Mouse (Mus musculus) megakaryocyte, embryonic 14.5 days (primary cell): ENCODE measurements around the gene Pon3. TPM values are rescaled to one million over a fixed set of nuclear protein-coding genes. Genes with fewer than 3 reads are reported as not detected.

Source experiments
- H3K27me3 ChIP-seq: replicated peaks from 2 replicates; pipeline ENCODE3; 2012; ENCODE audit warnings: inconsistent platforms
- H3K36me3 ChIP-seq: replicated peaks from 2 replicates; pipeline ENCODE3; 2012; ENCODE audit warnings: low read length, inconsistent platforms, mixed read lengths
- H3K4me1 ChIP-seq: 2 replicates; pipeline ENCODE4 v1.6.1; 2012; ENCODE audit warnings: inconsistent platforms
- H3K4me3 ChIP-seq: replicated peaks from 2 replicates; pipeline ENCODE3; 2012; ENCODE audit warnings: moderate library complexity, mild to moderate bottlenecking, inconsistent platforms
- H3K9me3 ChIP-seq: 2 replicates; pipeline ENCODE4 v1.6.1; 2012; ENCODE audit warnings: inconsistent platforms
- FLI1 ChIP-seq: IDR thresholded peaks from 2 replicates; pipeline ENCODE4 v1.6.1; 2012; ENCODE audit warnings: low read length, inconsistent platforms, mixed read lengths
- GATA1 ChIP-seq: IDR thresholded peaks from 3 replicates; pipeline ENCODE4 v1.6.1; 2012; ENCODE audit warnings: mixed read lengths, low read length, inconsistent platforms, borderline replicate concordance
- polyA plus RNA-seq: library from polyadenylated mRNA; stranded (reverse); fragments of >175 nt; gene quantifications from 2 replicates; pipeline ENCODE4 v1.2.3, GENCODE M21; 2012; ENCODE audit warnings: low replicate concordance; ENCODE audit not compliant: insufficient read depth

The Pon3 gene
- polyA plus RNA-seq, 1 experiment: 2.2 TPM

- TF ChIP-seq FLI1: no peak
- Histone ChIP-seq H3K4me1 (peaks cover 88% of the 10 kb centered on the region), H3K4me3 (no peak overlapping the region), H3K27me3 (no peaks in the 10 kb centered on the region), H3K9me3 (no peaks in the 10 kb centered on the region), H3K36me3 (peaks cover 78% of the 10 kb centered on the region)
These were observed 35.4 kb upstream of the Pon3 start for GRCm38 (mm10) chr6:5291450-5291849.

- Histone ChIP-seq H3K27me3 (no peaks in the 10 kb centered on the region), H3K9me3 (no peaks in the 10 kb centered on the region), H3K4me1 (peaks cover 56% of the 10 kb centered on the region), H3K4me3 (no peak overlapping the region), H3K36me3 (peaks cover 76% of the 10 kb centered on the region)
- TF ChIP-seq GATA1 (no peak), FLI1 (no peak)
These were observed 31.8 kb upstream of the Pon3 start for GRCm38 (mm10) chr6:5287919-5288318.

DNA sequence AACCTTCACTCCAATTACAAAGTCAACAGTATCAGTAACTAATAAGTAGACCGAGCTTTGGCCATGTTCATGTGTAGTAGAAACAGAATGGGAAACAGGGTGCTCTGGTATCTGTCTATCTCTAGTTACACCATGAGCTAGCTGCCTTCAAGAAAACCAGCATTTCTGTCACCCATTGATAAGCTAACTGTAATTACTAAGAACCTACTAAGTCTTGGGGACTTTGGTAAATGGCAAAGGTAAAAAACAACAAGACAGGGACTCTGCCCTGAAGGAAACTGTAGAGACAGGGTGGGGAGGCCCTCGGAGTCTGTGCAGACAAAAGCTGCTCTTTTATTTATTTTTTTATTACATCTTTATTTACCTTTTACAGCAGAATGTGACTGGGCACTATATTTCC is 31.3 kb upstream of the Pon3 start:
- Histone ChIP-seq H3K4me3 (no peak overlapping the region), H3K27me3 (no peaks in the 10 kb centered on the region), H3K36me3 (peaks cover 77% of the 10 kb centered on the region), H3K9me3 (no peaks in the 10 kb centered on the region), H3K4me1 (peaks cover 54% of the 10 kb centered on the region)
- TF ChIP-seq FLI1: no peak
- TF ChIP-seq GATA1: no peak

GRCm38 (mm10) chr6:5282418-5282817 is 26.3 kb upstream of the Pon3 start:
- peaks cover 15% of the 10 kb centered on the region for H3K4me1 ChIP-seq
- H3K27me3 ChIP-seq: no peaks in the 10 kb centered on the region
- H3K36me3 ChIP-seq: peaks cover 80% of the 10 kb centered on the region
- TF ChIP-seq FLI1: no peak
- TF ChIP-seq GATA1: no peak
- no peak overlapping the region for H3K4me3 ChIP-seq
- no peaks in the 10 kb centered on the region for H3K9me3 ChIP-seq

DNA sequence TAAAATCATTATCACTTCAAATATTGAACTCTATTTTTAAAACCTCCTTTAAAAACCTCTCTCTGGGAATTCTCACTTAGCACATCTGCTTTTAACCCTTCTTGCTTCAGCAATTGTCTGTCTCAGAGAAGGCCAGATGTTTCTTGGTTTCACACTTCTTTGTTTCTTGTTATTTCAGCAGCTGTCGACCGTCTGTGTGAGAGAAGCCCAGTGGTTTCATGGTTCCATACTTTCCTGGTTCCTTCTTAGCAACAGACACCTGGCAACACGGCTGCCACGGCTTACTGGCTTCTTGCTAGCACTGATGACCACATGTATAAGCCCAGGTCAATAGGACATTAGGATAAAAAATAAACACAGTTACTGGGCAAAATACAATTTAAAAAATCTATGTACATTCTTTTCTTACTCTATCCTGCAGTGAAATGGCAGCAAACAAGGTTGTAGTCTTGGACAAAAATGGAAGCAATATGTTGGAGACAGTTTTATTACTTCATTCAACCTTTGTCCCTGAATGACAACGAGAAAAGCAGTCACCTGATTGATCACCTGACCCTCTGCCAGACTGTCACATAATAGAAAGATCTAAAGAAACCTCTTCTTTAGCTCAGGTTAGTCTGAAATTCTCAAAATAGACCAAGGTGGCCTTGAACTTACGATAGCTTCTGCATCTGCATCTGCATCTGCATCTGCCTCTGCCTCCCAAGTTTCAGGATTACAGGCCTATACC is 24.7 kb upstream of the Pon3 start:
- Histone ChIP-seq H3K4me1 (peaks cover 5% of the 10 kb centered on the region; the same call in 1 of the 2 replicates), H3K27me3 (no peaks in the 10 kb centered on the region), H3K9me3 (no peaks in the 10 kb centered on the region), H3K4me3 (no peak overlapping the region), H3K36me3 (peaks cover 90% of the 10 kb centered on the region)
- TF ChIP-seq FLI1: no peak
- TF ChIP-seq GATA1: no peak

DNA sequence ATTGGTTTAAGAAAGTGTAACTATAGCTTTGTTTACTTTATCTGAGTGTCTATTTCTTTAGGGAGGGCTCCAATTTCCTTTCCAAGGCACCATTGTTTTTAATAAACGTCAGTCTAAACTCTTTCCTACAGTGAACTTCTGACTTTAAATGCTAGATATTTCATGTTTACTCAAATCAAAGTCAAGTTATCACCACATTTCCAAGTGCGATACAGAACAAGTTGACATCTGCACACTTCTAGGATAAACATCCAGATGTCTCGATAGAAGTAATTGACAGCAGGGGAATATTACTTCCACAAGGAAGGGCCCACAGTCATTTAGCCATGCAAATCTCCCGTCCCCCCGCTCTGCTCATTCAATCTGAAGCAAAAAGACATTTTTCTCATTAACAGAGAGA is 21.9 kb upstream of the Pon3 start:
- no peaks in the 10 kb centered on the region for H3K9me3 ChIP-seq
- no peak overlapping the region for H3K4me3 ChIP-seq
- H3K36me3 ChIP-seq: peaks cover 98% of the 10 kb centered on the region
- no peak for TF ChIP-seq GATA1
- no peak for TF ChIP-seq FLI1
- H3K4me1 ChIP-seq: peaks cover 5% of the 10 kb centered on the region; the same call in 1 of the 2 replicates
- H3K27me3 ChIP-seq: no peaks in the 10 kb centered on the region

GRCm38 (mm10) chr6:5269641-5270040 is 13.6 kb upstream of the Pon3 start:
- no peaks in the 10 kb centered on the region for H3K9me3 ChIP-seq
- H3K36me3 ChIP-seq: peaks cover 92% of the 10 kb centered on the region
- H3K27me3 ChIP-seq: no peaks in the 10 kb centered on the region
- no peaks in the 10 kb centered on the region for H3K4me1 ChIP-seq
- no peak overlapping the region for H3K4me3 ChIP-seq
- TF ChIP-seq GATA1 (no peak), FLI1 (no peak)

GRCm38 (mm10) chr6:5264793-5265192 is 8.7 kb upstream of the Pon3 start:
- Histone ChIP-seq H3K4me1 (peaks cover 21% of the 10 kb centered on the region), H3K9me3 (no peaks in the 10 kb centered on the region), H3K36me3 (peaks cover 78% of the 10 kb centered on the region), H3K27me3 (no peaks in the 10 kb centered on the region), H3K4me3 (no peak overlapping the region)
- no peak for TF ChIP-seq FLI1
- no peak for TF ChIP-seq GATA1

DNA sequence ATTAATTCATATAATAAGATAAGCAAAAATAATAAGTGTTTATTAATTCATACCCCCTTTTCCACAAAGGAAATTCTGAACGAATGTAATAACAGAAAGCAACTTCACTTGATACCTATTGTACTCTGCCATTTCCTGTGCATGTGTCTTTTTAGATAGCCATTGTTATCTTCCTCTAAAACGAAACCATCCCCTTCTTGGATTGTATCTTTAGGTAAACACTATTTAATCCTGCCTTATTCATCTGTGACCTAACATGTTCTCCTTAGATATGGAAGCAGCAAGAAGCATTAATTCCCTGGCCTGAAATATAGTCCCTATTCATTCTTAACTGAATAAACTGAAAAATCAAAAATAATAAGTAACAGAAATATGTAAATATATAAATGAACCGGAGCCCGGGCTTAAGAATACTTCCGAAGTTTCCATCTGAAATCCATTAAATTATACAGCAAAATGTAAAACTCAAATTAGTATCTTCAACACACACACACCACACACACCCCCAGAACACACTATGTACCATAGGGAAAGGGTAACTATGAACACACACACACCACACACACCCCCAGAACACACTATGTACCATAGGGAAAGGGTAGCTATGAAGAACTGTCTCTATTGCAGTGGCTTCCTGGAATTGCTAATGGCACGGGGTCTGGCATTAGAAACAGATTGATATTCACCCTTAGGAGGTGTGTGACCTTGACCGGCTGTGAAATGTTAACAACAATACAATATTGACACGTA is 7.3 kb upstream of the Pon3 start:
- Histone ChIP-seq H3K4me1 (peaks cover 21% of the 10 kb centered on the region), H3K4me3 (no peak overlapping the region), H3K27me3 (no peaks in the 10 kb centered on the region), H3K36me3 (peaks cover 65% of the 10 kb centered on the region), H3K9me3 (no peaks in the 10 kb centered on the region)
- TF ChIP-seq FLI1: no peak

DNA sequence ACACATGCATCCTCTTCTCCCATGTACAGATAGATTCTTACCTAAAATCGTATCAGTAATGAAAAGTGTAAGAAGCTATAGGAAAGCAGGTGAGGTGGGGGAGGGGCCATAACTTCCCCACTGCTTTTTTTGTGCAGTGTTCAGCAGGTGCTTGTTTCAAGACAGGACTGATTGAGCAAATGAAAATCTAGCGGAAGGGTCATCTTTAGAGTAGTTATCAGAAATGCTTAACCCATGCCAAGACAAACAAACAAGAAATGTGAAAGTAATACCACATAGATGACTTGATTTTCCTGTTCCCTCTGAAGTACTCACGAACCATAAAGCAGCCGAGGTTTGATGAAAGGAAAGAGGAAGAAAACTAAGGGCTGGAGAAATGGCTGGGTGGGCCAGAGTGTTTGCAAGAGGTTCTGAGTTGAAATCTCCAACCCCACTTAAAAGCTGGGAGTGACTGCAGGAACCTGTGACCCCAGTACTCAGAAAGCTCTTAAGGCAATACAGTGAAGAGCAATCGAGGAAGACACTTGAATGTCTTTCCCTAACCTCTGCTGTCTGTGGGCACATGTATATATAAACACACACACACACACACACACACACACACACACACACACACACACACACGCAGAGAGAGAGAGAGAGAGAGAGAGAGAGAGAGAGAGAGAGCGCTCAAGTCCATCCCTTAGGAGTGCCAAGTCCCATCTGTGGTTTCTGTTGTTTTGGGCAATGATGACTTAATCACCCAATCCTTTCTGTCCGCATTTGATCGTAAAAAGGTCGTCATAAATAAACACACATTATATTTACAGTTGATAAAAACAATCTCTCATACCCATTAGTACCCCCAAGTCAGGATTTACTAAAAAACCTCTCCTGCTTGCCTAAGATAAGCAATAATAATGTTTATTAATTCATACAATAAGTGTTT is 6.5 kb upstream of the Pon3 start:
- Histone ChIP-seq H3K36me3 (peaks cover 57% of the 10 kb centered on the region), H3K4me1 (peaks cover 21% of the 10 kb centered on the region), H3K4me3 (no peak overlapping the region), H3K9me3 (no peaks in the 10 kb centered on the region), H3K27me3 (no peaks in the 10 kb centered on the region)
- TF ChIP-seq GATA1 (no peak), FLI1 (no peak)
